Mouse (Mus musculus) ES-Bruce4 (cell line): ENCODE data around the gene Dgkd. TPM values are rescaled to one million over a fixed set of nuclear protein-coding genes. Genes with fewer than 3 reads are reported as not detected.

Source experiments
- H3K27ac ChIP-seq: 2 replicates; pipeline ENCODE4 v1.5.1; 2012; ENCODE audit warnings: low read length, inconsistent platforms; ENCODE audit not compliant: insufficient read depth
- H3K27me3 ChIP-seq: 2 replicates; pipeline ENCODE4 v1.6.1; 2012; ENCODE audit warnings: mild to moderate bottlenecking, low read length, inconsistent platforms; ENCODE audit not compliant: control insufficient read depth, poor library complexity, insufficient read depth, severe bottlenecking
- H3K36me3 ChIP-seq: 2 replicates; pipeline ENCODE4 v1.6.1; 2012; ENCODE audit warnings: inconsistent platforms, mild to moderate bottlenecking, low read length, moderate library complexity; ENCODE audit not compliant: control insufficient read depth, poor library complexity, insufficient read depth, severe bottlenecking
- H3K4me1 ChIP-seq: one replicate; pipeline ENCODE4 v1.8.1; 2011; ENCODE audit warnings: low read length; ENCODE audit not compliant: control insufficient read depth, insufficient read depth
- H3K4me3 ChIP-seq: 2 replicates; pipeline ENCODE4 v1.5.1; 2011; ENCODE audit warnings: low read depth, mild to moderate bottlenecking, low read length
- H3K9ac ChIP-seq: 2 replicates; pipeline ENCODE4 v1.6.1; 2012; ENCODE audit warnings: low read depth, mild to moderate bottlenecking, inconsistent platforms; ENCODE audit not compliant: poor library complexity, severe bottlenecking
- H3K9me3 ChIP-seq: replicated peaks from 2 replicates; pipeline ENCODE4 v1.6.1; 2012; ENCODE audit warnings: mild to moderate bottlenecking, low read length, inconsistent platforms; ENCODE audit not compliant: control insufficient read depth, poor library complexity, insufficient read depth, severe bottlenecking
- CTCF ChIP-seq: IDR thresholded peaks from one replicate; pipeline ENCODE4 v1.8.1; 2011; ENCODE audit warnings: low read depth, low read length
- EP300 ChIP-seq: IDR thresholded peaks from 2 replicates; pipeline ENCODE4 v1.6.1; 2011; ENCODE audit warnings: low read depth, low read length; ENCODE audit not compliant: insufficient read depth
- POLR2A ChIP-seq: IDR thresholded peaks from one replicate; pipeline ENCODE4 v1.8.1; 2011; ENCODE audit warnings: low read length; ENCODE audit not compliant: insufficient read depth
- polyA plus RNA-seq: library from polyadenylated mRNA; stranded (reverse); fragments of >200 nt; gene quantifications from 2 replicates; pipeline ENCODE4 v1.2.4, GENCODE M21; 2011; ENCODE audit warnings: low read depth; ENCODE audit not compliant: missing spikeins, insufficient read depth, insufficient read length

Gene Dgkd
- polyA plus RNA-seq, 1 experiment = 62.4 TPM

DNA sequence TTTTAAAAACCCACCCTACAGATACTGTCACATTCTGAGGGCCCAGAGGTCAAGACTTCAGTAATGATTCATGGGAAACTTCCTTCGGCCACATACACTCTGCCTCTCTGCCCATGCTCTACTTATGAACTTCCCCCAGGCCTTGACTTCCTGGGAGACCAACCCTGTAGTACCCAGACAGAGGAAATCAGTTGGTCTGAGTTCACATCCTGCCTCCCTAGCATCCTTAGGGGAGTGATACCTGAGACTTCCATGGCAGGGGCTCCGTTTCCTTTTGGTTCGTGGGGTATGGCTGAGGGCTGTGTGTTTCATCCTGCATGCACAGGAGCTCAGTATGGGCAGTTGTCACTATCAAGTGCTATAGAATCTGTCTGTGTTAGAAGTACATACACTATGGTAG is 1.7 kb upstream of the Dgkd start:
- no peak for TF ChIP-seq EP300
- TF ChIP-seq CTCF = no peak
- no peak for TF ChIP-seq POLR2A
- no peaks in the 10 kb centered on the region for H3K27me3 ChIP-seq
- H3K9me3 ChIP-seq = no peaks in the 10 kb centered on the region
- H3K36me3 ChIP-seq = no peaks in the 10 kb centered on the region
- H3K9ac ChIP-seq = no peak overlapping the region
- H3K27ac ChIP-seq = no peak overlapping the region
- peaks cover 3% of the 10 kb centered on the region for H3K4me1 ChIP-seq
- no peak overlapping the region for H3K4me3 ChIP-seq

DNA sequence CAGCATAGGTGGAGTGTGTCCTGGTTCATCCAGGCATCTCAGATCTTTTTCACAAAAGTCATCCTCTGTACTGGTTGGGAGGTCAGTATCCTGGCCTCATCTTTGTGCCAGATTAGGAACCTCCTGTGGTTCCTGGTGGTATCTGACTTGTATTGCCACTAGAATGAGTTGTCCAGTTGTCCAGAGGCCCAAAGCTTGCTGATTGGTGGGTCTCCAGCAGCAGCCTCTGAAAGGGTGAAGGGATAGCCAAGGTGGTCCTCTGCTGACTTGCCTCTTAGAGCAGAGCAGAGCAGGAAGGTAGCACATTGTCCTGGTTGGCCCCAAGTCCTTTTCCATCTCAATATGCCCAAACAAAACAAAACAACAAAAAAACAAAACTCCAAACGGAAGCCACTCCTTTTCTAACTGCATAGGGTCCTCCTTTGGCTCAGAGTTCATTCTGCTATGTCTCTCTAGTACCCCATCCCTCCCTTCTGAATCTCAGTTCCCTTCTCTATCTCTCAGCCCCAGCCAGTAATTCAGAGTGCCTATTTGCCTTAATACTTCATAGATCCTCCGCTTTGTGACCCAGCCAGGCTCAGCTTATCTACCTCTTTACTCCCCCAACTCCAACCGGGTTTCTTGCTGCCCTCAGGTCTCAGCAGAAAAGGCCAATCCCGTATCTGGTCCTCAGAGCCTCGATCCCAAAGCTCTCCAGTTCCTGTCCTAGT is 851 bp upstream of the Dgkd start:
- Histone ChIP-seq H3K9ac (peak overlapping the region; percentile 95), H3K27ac (no peak overlapping the region), H3K9me3 (no peaks in the 10 kb centered on the region), H3K36me3 (no peaks in the 10 kb centered on the region), H3K27me3 (no peaks in the 10 kb centered on the region), H3K4me1 (peaks cover 3% of the 10 kb centered on the region), H3K4me3 (peak overlapping the region; percentile 20; the same call in 1 of the 2 replicates)
- TF ChIP-seq POLR2A = no peak
- no peak for TF ChIP-seq CTCF
- no peak for TF ChIP-seq EP300

DNA sequence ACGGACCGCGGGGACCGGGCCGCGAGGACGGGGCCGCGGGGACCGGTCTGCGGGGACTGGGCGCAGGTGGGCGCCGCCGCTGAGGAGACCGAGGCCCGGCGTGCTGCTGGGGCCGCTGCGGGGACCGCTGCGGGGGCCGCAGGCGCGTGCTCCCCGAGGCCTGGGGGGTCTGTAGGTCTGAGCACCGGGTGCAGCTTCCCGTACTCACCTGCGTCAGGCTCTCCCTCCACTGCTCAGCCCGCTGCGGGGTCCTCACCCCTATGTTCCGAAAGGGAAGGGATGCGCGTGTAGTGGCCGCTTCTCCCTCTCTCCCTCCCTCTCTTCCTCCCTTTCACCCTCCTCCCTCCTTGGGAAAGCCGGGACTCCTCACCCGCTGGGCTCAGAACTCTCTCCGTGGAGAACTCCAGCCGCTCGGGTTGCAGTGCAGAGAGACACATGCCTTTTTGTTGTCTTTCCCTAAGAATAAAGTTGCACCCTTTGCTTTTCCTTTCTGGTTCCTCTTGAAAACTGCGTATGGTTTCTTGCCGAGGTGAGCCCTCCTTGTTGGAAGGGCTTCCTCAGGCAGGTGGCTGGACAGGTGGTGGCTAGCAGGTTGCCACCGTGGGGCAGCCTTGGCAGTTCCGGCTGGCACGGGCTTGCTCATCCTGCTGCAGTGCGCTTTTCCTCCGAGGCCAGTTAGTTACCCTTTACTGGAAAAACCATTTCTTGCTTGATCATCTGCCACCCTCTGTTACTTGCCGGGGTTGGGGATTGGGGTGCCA is 694 bp downstream of the Dgkd start:
- TF ChIP-seq CTCF (no peak), EP300 (no peak), POLR2A (no peak)
- Histone ChIP-seq H3K27me3 (no peaks in the 10 kb centered on the region), H3K9me3 (no peaks in the 10 kb centered on the region), H3K4me1 (peaks cover 3% of the 10 kb centered on the region), H3K9ac (peak overlapping the region; percentile 95), H3K36me3 (no peaks in the 10 kb centered on the region), H3K27ac (no peak overlapping the region), H3K4me3 (peak overlapping the region; percentile 90)

DNA sequence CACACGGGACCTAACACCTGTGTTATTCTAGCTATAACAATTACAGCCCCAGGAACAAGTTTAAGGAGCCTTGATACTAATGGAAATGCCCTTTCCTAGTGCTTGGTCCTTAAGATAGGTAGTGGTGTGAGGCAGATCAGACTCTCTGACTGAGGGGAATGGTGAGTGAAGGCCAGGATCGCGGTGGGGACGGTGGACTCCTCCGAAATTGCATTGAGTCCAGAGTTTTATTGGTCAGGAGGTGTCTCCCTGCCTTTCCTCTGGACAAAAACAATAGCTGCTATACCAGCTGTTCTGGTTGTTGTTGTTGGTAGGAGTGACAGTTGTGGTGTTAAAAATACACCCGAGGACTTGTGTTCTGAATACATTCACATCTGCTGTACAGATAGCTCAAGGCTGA is 1.3 kb downstream of the Dgkd start:
- H3K4me3 ChIP-seq = peak overlapping the region; percentile 90

DNA sequence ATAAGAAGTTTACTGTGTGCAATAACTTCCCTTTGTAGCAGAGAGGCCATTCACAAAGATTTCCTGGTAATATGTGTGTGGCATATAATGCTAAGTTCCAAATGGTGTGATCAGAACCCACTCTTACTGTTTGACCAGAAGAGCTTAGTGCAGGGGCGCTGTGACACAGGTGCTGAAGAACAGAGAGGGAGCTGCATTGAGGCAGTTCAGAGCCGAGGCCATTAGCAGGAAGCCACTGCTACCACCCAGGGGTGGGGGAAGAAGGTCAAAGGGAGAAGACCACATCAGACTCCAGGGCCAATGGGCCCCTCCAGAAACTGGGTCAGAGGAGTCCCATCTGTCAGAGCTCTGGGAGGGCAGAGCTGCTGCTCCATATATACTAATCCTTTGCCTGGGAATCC is 1.8 kb downstream of the Dgkd start:
- peaks cover 3% of the 10 kb centered on the region for H3K4me1 ChIP-seq
- no peaks in the 10 kb centered on the region for H3K36me3 ChIP-seq
- H3K27me3 ChIP-seq = no peaks in the 10 kb centered on the region
- H3K4me3 ChIP-seq = no peak overlapping the region
- no peak overlapping the region for H3K9ac ChIP-seq
- TF ChIP-seq CTCF (no peak), POLR2A (no peak), EP300 (no peak)
- no peaks in the 10 kb centered on the region for H3K9me3 ChIP-seq
- no peak overlapping the region for H3K27ac ChIP-seq

More for the DNA sequence above, 1.3 kb downstream of the Dgkd start:
- Histone ChIP-seq H3K27me3 (no peaks in the 10 kb centered on the region), H3K27ac (no peak overlapping the region), H3K4me1 (peaks cover 3% of the 10 kb centered on the region), H3K9ac (peak overlapping the region; percentile 95), H3K36me3 (no peaks in the 10 kb centered on the region), H3K9me3 (no peaks in the 10 kb centered on the region)
- TF ChIP-seq POLR2A = no peak
- TF ChIP-seq CTCF = no peak
- no peak for TF ChIP-seq EP300

DNA sequence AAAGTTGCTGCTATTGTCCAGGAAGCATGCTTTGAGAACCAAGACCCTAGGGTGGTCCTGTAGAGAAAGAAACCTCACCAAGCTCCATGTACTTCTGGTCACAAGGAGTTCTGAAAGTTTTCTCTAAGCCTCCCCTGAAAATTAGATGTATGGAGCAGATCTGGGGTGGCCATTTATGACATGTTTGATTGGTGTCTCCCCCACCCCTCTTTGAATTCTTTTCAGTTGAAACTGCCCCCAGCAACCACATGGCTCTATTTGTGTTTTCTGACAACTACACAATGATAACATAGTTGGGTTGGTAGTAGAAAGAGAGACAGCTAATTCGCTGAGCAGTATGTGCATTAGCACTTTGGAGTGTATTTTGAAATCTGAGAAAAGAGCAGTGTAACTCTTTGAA is 2.4 kb downstream of the Dgkd start:
- Histone ChIP-seq H3K4me3 (no peak overlapping the region), H3K27ac (no peak overlapping the region), H3K4me1 (peaks cover 3% of the 10 kb centered on the region), H3K36me3 (no peaks in the 10 kb centered on the region), H3K9ac (no peak overlapping the region), H3K9me3 (no peaks in the 10 kb centered on the region), H3K27me3 (no peaks in the 10 kb centered on the region)
- no peak for TF ChIP-seq CTCF
